Mouse (Mus musculus): Measurements from ENCODE around the gene 1700015F17Rik.

DNA sequence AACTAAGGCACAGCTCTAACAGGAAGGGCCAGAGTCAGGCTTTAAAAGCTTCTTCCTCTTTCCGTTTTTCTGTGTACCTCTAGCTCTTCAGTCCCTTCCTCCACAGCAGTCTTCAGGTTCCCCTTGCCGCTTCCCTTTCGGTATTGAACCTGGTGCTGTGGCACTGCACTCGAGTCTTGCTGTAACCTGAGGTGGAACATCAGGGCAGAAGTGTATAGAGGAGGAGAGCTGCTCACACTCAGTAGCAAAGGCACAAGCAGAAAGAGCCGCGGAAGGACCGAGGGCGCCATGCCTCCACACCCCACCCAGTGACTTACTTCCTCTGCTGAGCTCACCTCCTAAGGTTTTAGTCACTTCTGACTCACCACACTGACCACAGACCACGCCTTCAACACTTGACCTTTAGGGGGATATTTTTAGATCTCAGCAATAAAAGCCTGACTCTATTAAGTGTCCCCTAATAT is 58.9 kb downstream of the 1700015F17Rik start, which contains the start of gene Cdk14:
- TF ChIP-seq GATA1 (IDR thresholded peaks at IDR 0.05; ENCODE audit: low read length) (no peak), TAL1 (IDR thresholded peaks at IDR 0.05; ENCODE audit: low read length) (no peak)

Measured in erythroblast, embryonic 14.5 days (primary cell).